Mouse (Mus musculus): Measurements from ENCODE around the gene Wnt4. TPM values are rescaled to one million over a fixed set of nuclear protein-coding genes. Genes with fewer than 3 reads are reported as not detected.

Wnt4 gene
- polyA plus RNA-seq, 1 experiment from 2014 or later = 0.58 TPM

GRCm38 (mm10) chr4:137255568-137255967 lies 21.7 kb upstream of the Wnt4 start:
- no peak overlapping the region for H3K9ac ChIP-seq
- no peak; the same call in 1 of the 2 replicates for ATAC-seq
- no peaks in the 10 kb centered on the region for H3K9me3 ChIP-seq (replicated peaks)
- no peaks in the 10 kb centered on the region for H3K27me3 ChIP-seq (replicated peaks)
- H3K4me3 ChIP-seq = no peak overlapping the region
- H3K4me1 ChIP-seq = 0 out of 2 replicates have a peak, but pooled peaks cover 4% of the 10 kb centered on the region
- 63% methylated on average over 8 of the region's 8 CpGs for WGBS (ENCODE audit: insufficient replicate concordance)
- H3K27ac ChIP-seq = no peak overlapping the region
- H3K4me2 ChIP-seq = no peak overlapping the region
- H3K36me3 ChIP-seq = no peaks in the 10 kb centered on the region

DNA sequence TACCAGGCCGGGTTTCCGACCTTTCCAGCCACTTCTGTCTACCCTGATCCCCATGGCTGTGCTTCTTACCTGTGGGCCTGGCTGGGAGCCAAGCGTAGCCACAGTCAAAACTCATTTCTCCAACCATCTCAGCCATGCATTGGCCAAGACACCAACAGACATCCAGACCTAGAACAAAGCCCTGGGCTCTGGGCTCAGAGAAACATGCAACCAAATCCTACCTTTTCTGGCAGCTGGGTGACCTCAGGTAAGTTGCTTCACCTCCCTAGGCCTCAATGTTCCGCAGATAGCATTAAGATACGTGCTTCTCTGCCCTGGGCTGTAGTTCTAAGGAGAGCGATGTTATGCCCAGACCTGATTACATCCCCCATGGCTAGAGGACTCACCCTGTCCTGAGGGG lies 15.5 kb upstream of the Wnt4 start:
- H3K36me3 ChIP-seq = no peaks in the 10 kb centered on the region
- no peaks in the 10 kb centered on the region for H3K9me3 ChIP-seq (replicated peaks)
- H3K27ac ChIP-seq = no peak overlapping the region
- ATAC-seq = no peak
- no peak overlapping the region for H3K9ac ChIP-seq
- WGBS (ENCODE audit: insufficient replicate concordance) = 69% methylated on average over 6 of the region's 6 CpGs
- no peaks in the 10 kb centered on the region for H3K4me1 ChIP-seq
- no peak overlapping the region for H3K4me3 ChIP-seq
- H3K4me2 ChIP-seq = no peak overlapping the region
- H3K27me3 ChIP-seq (replicated peaks) = no peaks in the 10 kb centered on the region; the same call in 1 of the 2 replicates

- Histone ChIP-seq H3K27me3 (replicated peaks) (peaks cover 13% of the 10 kb centered on the region; the same call in 1 of the 2 replicates), H3K27ac (no peak overlapping the region), H3K36me3 (no peaks in the 10 kb centered on the region), H3K4me1 (no peaks in the 10 kb centered on the region), H3K4me2 (no peak overlapping the region), H3K9ac (no peak overlapping the region), H3K9me3 (replicated peaks) (no peaks in the 10 kb centered on the region), H3K4me3 (no peak overlapping the region)
- WGBS (ENCODE audit: insufficient replicate concordance) = 61% methylated on average over 13 of the region's 13 CpGs
- no peak for ATAC-seq
These were observed 13.2 kb upstream of the Wnt4 start for GRCm38 (mm10) chr4:137264066-137264465.

- Histone ChIP-seq H3K9me3 (replicated peaks) (no peaks in the 10 kb centered on the region), H3K27ac (no peak overlapping the region), H3K36me3 (no peaks in the 10 kb centered on the region), H3K4me3 (no peak overlapping the region), H3K9ac (no peak overlapping the region), H3K27me3 (replicated peaks) (peaks cover 20% of the 10 kb centered on the region; the same call in 1 of the 2 replicates), H3K4me1 (no peaks in the 10 kb centered on the region), H3K4me2 (no peak overlapping the region)
- WGBS (ENCODE audit: insufficient replicate concordance) = 70% methylated on average over 5 of the region's 5 CpGs
- ATAC-seq = no peak
These were observed 12.2 kb upstream of the Wnt4 start for GRCm38 (mm10) chr4:137265116-137265515.

GRCm38 (mm10) chr4:137268541-137268940 lies 8.7 kb upstream of the Wnt4 start:
- H3K36me3 ChIP-seq = no peaks in the 10 kb centered on the region
- no peak overlapping the region for H3K9ac ChIP-seq
- no peaks in the 10 kb centered on the region for H3K4me1 ChIP-seq
- ATAC-seq = no peak
- H3K27me3 ChIP-seq (replicated peaks) = peaks cover 40% of the 10 kb centered on the region
- 80% methylated on average over 8 of the region's 8 CpGs for WGBS (ENCODE audit: insufficient replicate concordance)
- H3K4me3 ChIP-seq = no peak overlapping the region
- H3K4me2 ChIP-seq = no peak overlapping the region
- no peak overlapping the region for H3K27ac ChIP-seq
- H3K9me3 ChIP-seq (replicated peaks) = no peaks in the 10 kb centered on the region

DNA sequence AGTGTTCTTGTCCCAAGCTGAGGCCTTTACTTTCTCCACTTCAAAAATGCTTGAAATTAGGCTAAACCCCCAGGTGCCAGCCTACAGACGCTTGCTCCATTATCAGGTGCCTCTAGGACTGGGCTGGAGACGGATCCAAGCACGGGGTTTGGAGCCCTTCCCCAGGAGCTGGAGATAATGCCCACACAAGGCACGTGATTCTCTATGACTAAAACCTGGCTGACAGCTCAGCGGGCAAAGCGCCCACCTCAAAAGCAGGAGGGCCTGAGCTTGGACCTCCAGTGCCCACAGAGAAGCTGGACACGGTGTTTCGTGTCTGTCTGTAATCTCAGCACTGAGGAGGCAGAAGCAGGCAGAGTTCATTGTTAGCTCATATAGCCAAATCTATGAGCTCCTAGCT lies 5.4 kb upstream of the Wnt4 start:
- no peaks in the 10 kb centered on the region for H3K36me3 ChIP-seq
- ATAC-seq = no peak
- WGBS (ENCODE audit: insufficient replicate concordance) = 67% methylated on average over 8 of the region's 8 CpGs
- no peak overlapping the region for H3K4me2 ChIP-seq
- H3K9ac ChIP-seq = no peak overlapping the region
- peaks cover 71% of the 10 kb centered on the region for H3K27me3 ChIP-seq (replicated peaks)
- no peak overlapping the region for H3K27ac ChIP-seq
- H3K4me1 ChIP-seq = peaks cover 5% of the 10 kb centered on the region; the same call in 1 of the 2 replicates
- no peaks in the 10 kb centered on the region for H3K9me3 ChIP-seq (replicated peaks)
- no peak overlapping the region for H3K4me3 ChIP-seq

DNA sequence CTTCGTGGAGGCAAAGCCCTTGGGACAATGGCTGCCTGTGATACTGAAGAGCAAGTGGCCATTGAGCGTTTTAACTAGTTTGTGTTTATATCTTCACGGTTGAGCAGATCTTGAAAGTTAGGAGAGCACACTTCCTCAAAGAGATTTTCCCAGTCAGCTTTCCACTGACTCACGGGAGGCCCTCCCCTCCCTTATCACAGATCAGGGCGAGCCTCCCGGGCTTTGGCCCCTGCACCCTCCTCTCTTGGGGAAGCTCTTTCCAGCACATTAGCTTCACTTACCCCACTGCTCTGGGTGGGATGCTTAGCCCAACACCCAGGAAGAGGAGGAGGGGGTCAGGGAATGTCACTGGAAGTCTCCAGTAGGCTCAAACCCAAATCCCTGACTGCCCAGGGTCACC lies 3.0 kb upstream of the Wnt4 start:
- H3K9me3 ChIP-seq (replicated peaks) = no peaks in the 10 kb centered on the region
- no peak overlapping the region for H3K9ac ChIP-seq
- WGBS (ENCODE audit: insufficient replicate concordance) = 9% methylated on average over 6 of the region's 6 CpGs
- H3K4me1 ChIP-seq = peaks cover 9% of the 10 kb centered on the region
- no peaks in the 10 kb centered on the region for H3K36me3 ChIP-seq
- H3K4me3 ChIP-seq = no peak overlapping the region
- no peak overlapping the region for H3K4me2 ChIP-seq
- no peak overlapping the region for H3K27ac ChIP-seq
- peaks cover 83% of the 10 kb centered on the region for H3K27me3 ChIP-seq (replicated peaks)
- no peak for ATAC-seq

GRCm38 (mm10) chr4:137276443-137277165 lies 685 bp upstream of the Wnt4 start:
- H3K27me3 ChIP-seq (replicated peaks) = peaks cover 89% of the 10 kb centered on the region
- no peak overlapping the region for H3K27ac ChIP-seq
- peak overlapping the region; percentile 45 for H3K4me3 ChIP-seq
- no peaks in the 10 kb centered on the region for H3K9me3 ChIP-seq (replicated peaks)
- peaks cover 9% of the 10 kb centered on the region for H3K4me1 ChIP-seq
- 0 out of 2 replicates have a peak, but pooled peaks have one; percentile 18 for ATAC-seq
- H3K4me2 ChIP-seq = peak overlapping the region; percentile 64
- WGBS (ENCODE audit: insufficient replicate concordance) = 2% methylated on average over 43 of the region's 46 CpGs
- H3K36me3 ChIP-seq = no peaks in the 10 kb centered on the region
- peak overlapping the region; percentile 35; the same call in 1 of the 2 replicates for H3K9ac ChIP-seq

DNA sequence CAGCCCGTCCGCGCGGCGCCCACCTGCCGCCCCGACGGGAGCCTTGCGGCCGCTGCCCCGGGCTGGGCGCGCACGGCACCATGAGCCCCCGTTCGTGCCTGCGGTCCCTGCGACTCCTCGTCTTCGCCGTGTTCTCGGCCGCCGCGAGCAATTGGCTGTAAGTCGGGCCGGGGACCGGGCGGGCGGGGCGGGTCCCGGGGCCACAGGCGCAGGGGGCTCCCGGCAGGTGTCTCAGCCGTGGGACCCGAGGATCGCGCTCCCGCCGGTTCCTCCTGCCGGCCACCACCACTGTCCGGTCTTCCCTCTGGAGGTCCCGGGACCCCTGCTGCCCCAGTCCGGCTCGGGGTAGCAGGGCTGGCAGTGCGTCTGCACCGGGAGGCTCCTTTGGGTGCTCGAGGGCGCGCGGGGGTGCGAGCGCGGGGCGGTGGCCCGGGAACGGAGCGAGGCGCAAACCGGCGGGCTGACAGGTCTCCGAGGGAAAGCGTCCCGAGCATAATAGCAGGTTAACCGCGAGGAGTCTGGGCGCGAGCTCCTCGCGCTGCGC lies 383 bp downstream of the Wnt4 start:
- no peak overlapping the region for H3K9ac ChIP-seq
- H3K4me2 ChIP-seq = peak overlapping the region; percentile 64
- peaks cover 9% of the 10 kb centered on the region for H3K4me1 ChIP-seq
- H3K36me3 ChIP-seq = no peaks in the 10 kb centered on the region
- no peaks in the 10 kb centered on the region for H3K9me3 ChIP-seq (replicated peaks)
- WGBS (ENCODE audit: insufficient replicate concordance) = 1% methylated on average over 70 of the region's 71 CpGs
- ATAC-seq = no peak
- H3K4me3 ChIP-seq = peak overlapping the region; percentile 45
- H3K27ac ChIP-seq = no peak overlapping the region
- peaks cover 94% of the 10 kb centered on the region for H3K27me3 ChIP-seq (replicated peaks)

- Histone ChIP-seq H3K27ac (no peak overlapping the region), H3K4me3 (peak overlapping the region; percentile 45), H3K4me1 (peaks cover 9% of the 10 kb centered on the region), H3K4me2 (peak overlapping the region; percentile 64), H3K27me3 (replicated peaks) (peaks cover 98% of the 10 kb centered on the region), H3K9ac (no peak overlapping the region), H3K9me3 (replicated peaks) (no peaks in the 10 kb centered on the region), H3K36me3 (no peaks in the 10 kb centered on the region)
- 6% methylated on average over 22 of the region's 22 CpGs for WGBS (ENCODE audit: insufficient replicate concordance)
- no peak for ATAC-seq
These were observed 1.1 kb downstream of the Wnt4 start for GRCm38 (mm10) chr4:137278144-137279040.

GRCm38 (mm10) chr4:137279346-137279745 lies 2.1 kb downstream of the Wnt4 start:
- H3K4me2 ChIP-seq = no peak overlapping the region
- H3K9me3 ChIP-seq (replicated peaks) = no peaks in the 10 kb centered on the region
- no peak overlapping the region for H3K4me3 ChIP-seq
- peaks cover 98% of the 10 kb centered on the region for H3K27me3 ChIP-seq (replicated peaks)
- H3K9ac ChIP-seq = no peak overlapping the region
- no peaks in the 10 kb centered on the region for H3K36me3 ChIP-seq
- WGBS (ENCODE audit: insufficient replicate concordance) = 15% methylated on average over 5 of the region's 5 CpGs
- no peak overlapping the region for H3K27ac ChIP-seq
- ATAC-seq = no peak
- peaks cover 6% of the 10 kb centered on the region for H3K4me1 ChIP-seq

- Histone ChIP-seq H3K4me1 (peaks cover 4% of the 10 kb centered on the region), H3K36me3 (no peaks in the 10 kb centered on the region), H3K9ac (no peak overlapping the region), H3K9me3 (replicated peaks) (no peaks in the 10 kb centered on the region), H3K27me3 (replicated peaks) (peaks cover 98% of the 10 kb centered on the region), H3K4me3 (no peak overlapping the region), H3K27ac (no peak overlapping the region), H3K4me2 (no peak overlapping the region)
- no peak for ATAC-seq
- 53% methylated on average over 3 of the region's 3 CpGs for WGBS (ENCODE audit: insufficient replicate concordance)
These were observed 4.0 kb downstream of the Wnt4 start for GRCm38 (mm10) chr4:137281273-137281672.

All from liver, embryonic 12.5 days (tissue).